11 mouse cellular contexts compared by ENCODE assay signal in genomic region chr12:30234940-30235339, GRCm38 (mm10).
"Had no signal": no experiment of that assay in that cellular context is flagged by ENCODE, and none has a peak within 500 bp of the region (broad histone marks: within the 10 kb centered on the region; RNA-seq: fewer than 3 reads in every experiment).

No protein-coding gene starts in this region.

- DNase-seq: kidney, adult 8-10 months; kidney, postnatal 25 days; liver; liver, embryonic 13.5 days; lung, adult 18-20 months; thymus, adult 18-20 months; thymus, postnatal 25 days had no signal

- H3K4me2 ChIP-seq: limb, embryonic 12.5 days; liver, embryonic 13.5 days; neural tube, embryonic 13.5 days had no signal

- ATAC-seq: intestine, postnatal 0 days had no signal

- H3K27ac ChIP-seq: limb, embryonic 12.5 days; liver, embryonic 13.5 days; neural tube, embryonic 13.5 days; stomach, postnatal 0 days had no signal

- H3K4me1 ChIP-seq: limb, embryonic 12.5 days; liver, embryonic 13.5 days; neural tube, embryonic 13.5 days had no signal

- H3K27me3 ChIP-seq: limb, embryonic 12.5 days; liver, embryonic 13.5 days; neural tube, embryonic 13.5 days had no signal

- H3K9ac ChIP-seq: limb, embryonic 12.5 days; liver, embryonic 13.5 days; neural tube, embryonic 13.5 days had no signal

- H3K4me3 ChIP-seq: limb, embryonic 12.5 days; liver, embryonic 13.5 days; neural tube, embryonic 13.5 days had no signal

- H3K9me3 ChIP-seq: limb, embryonic 12.5 days; liver, embryonic 13.5 days; neural tube, embryonic 13.5 days had no signal

- H3K36me3 ChIP-seq: limb, embryonic 12.5 days; liver, embryonic 13.5 days; neural tube, embryonic 13.5 days had no signal
